Mouse (Mus musculus): ENCODE results near the gene Plcxd1.
A peak's percentile ranks its signal among the peaks of the same experiment; 100 is the strongest.
"Not testable (repeated sequence)": the region's sequence is repeated elsewhere in the genome, so short reads cannot be mapped to it uniquely, and the experiment has no call there.

Gene Plcxd1

GRCm38 (mm10) chr5:110099656-110100580 lies at the start of gene Plcxd1:
TSS of gene Plcxd1 (plus strand) at chr5:110099969.
- DNase-seq = no peak

DNA sequence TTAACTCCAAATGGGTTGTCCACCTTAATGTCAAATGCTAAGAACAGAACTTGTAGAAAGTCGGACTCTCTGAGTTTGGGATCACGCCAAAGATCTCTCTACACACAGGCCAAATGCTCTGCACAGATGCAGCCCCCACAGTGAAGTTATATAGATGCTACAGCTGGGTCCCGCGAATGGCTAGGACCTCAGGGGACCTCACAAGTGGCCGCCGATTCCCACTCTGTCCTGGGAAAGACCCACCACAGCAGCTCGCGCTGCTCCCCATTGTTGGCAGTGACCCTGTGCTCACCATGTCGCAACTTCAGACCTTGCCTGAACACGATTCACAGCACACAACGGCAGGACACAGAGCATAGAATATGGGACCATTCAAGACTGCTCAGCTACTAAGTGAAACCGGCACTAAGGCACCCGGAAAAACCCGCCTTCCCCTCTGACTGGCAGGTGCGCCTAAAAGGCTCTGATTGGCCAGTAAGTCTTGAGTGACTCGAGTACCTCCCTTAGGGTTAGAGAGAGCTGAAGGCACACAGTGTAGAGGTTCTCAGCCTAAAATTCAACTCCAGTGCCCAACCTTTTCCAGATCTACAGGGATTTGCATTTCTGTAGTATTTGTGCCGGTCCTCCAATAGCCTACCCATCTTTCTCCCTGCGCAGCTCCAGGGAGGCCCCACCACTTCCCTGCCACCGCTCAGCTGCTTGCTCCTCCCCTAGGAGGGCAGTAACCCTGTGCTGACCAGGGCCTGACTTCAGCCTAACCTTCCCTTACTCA lies 41.9 kb upstream of the Plcxd1 start:
- peak; percentile 77 for DNase-seq

GRCm38 (mm10) chr5:110072413-110072812 lies 27.4 kb upstream of the Plcxd1 start, which contains the start of gene Gm17655:
TSS of gene Gm17655 (minus strand) at chr5:110072513.
- DNase-seq = not testable (repeated sequence)

GRCm38 (mm10) chr5:110082961-110083360 lies 16.8 kb upstream of the Plcxd1 start:
- no peak for DNase-seq

- no peak for DNase-seq
Observed at GRCm38 (mm10) chr5:110086161-110086866, 13.5 kb upstream of the Plcxd1 start.

DNA sequence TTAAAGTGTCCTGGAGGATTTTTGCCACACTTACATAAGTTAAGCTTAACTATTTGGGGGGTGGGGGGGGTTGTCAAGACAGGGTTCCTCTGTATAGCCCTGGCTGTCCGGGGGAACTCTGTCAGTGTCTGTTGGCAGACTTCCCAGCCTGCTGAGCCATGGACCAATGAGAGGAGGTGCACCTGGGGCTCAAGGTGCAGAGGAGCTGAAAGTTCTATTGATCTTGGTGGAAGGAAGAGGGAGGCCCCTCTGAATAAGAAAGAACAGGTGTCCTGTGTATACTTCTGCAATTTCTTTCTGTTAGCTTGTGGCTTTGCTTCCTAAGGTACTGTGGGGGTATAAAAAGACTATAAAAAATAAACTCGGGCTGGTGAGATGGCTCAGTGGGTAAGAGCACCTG lies 8.2 kb upstream of the Plcxd1 start:
- no peak for DNase-seq

DNA sequence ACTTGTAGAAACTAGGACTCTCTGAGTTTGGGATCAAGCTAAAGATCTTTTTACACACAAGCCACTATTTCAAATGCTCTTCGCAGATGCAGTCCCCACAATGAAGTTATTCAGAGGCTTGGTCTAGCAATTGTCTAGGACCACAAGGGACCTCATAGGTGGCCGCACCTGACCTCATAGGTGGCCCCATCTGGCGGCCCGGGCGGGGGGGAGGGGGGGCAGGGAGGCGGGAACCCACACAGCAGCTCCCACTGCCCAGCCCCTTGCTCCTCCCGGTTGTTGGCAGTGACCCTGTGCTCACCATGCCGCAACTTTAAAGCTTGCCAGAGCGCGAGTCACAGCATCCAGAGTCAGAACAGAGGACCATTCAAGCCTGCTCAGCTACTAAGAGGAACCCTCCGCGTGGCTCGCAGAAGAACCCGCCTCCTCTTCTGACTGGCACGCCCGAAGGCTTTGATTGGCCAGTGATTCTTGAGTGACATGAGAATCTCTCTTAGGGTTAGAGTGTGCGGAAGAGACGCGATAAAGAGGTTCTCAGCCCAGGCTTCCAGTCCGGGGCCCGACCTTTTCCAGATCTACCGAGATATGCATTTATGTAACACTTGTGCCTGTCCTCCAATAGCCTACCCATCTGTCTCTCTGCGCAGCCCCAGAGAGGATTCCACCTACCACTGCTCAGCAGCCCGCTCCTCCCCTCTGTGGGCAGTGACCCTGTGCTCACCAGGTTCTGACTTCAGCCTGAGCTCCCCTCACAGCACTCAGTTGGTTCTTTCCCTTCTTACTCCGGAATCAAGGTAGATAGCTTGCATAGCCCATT lies 5.5 kb upstream of the Plcxd1 start, which contains the start of gene Gm35315:
Gm35315 (minus strand) TSS at position 391 of the 817 bp plus-strand sequence.
- DNase-seq = peak; percentile 83

DNA sequence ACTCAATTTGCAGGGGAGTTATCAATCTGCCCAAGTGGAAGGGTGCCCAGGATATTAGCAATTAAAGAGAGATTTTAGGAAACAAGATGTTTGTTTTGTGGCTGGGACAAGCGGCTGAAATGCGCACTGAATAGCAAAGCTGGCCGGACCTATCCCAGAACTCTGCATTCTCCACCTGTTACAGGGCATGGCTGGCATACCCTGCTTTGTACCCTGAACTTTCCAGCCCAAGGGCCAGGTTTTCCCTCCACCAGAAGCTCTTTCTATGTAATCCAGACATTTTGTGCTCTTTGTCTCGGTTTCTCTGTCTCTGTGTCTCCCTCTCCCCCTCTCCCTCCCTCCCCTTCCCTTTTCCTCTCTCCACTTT lies 4.9 kb upstream of the Plcxd1 start:
- DNase-seq = no peak

- no peak for DNase-seq
Observed at GRCm38 (mm10) chr5:110098991-110099477, 735 bp upstream of the Plcxd1 start.

DNA sequence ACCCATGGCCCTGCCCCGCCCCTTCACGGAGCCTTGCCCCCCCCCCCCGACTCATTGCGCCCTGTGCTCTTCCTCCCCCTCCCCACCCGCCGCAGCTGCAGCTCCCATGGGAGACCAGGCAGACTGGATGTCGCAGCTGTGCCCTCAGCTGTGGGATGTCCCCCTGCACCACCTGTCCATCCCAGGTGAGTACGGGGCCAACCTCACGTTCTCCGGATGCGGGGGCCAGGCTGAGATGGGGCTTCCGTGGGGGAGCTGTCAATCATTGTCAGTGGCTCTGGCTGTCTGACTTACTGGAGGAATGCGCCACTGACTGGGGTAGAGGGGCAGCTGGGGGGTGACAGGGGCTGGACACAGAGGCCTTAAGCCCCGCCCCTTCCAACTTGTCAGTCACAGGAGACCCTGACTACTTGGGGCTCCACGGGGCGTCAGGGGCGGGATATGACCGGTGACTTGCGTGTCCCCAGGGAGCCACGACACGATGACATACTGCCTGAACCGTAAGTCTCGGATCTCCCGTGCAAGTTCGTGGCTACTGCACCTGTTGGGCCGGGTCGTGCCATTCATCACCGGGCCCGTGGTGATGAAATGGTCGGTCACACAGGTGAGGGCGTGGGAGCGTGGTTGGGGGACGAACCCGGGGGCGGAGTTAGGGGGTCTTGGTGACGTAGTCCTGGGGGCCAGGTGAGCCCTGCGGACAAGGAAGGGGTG lies 1.3 kb downstream of the Plcxd1 start:
- DNase-seq = peak; percentile 55

GRCm38 (mm10) chr5:110101716-110102347 lies 2.1 kb downstream of the Plcxd1 start:
- DNase-seq = peak; percentile 74

DNA sequence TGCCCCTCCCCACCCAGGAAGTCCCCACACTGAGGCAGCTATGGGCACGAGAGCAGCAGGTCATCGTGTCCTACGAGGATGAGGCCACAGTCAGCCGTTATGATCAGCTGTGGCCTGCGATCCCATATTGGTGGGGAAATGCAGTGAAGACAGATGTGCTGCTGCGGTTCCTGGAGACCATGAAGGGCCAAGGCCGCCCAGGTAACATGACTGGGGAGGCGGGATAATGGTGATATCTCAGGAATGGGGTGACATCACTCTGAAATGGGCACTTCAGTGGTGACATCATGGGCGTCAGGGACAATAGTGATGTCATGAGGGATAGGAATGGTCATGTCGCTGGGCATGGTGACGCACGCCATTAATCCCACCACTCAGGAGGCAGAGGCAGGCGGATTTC lies 2.7 kb downstream of the Plcxd1 start:
- no peak for DNase-seq

DNA sequence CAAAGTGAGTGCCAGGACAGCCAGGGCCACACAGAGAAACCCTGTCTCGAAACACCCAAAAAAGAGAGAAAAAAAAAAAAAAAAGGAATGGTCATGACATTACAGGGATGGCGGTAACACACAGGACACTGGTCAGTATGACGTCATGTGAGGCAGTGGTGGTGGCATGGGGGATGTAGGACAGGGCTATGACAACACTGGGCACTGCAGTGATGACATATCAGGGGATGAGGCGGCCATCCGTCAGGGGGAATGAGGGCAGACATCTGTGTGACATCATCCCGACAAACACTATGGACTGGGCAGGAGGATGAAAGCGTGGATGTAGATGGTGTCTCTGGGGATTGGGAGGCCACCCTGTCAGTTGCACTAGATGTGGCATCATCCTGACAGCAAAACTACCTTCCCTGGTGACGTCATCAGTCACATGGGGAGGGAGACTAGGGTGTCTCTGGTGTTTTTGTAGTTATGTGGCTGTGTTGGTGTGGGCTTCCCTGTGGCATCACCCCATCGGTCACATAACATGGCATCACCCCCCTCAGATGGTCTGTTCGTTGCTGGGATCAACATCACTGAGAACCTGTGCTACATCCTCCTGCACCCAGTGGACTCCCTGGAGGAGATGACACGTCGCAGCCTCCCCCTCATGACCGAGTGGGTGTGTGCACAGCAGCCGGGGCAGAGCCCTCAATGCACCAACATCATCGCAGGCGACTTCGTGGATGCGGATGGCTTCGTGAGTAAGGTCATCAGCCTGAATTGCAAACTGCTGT lies 3.3 kb downstream of the Plcxd1 start:
- no peak for DNase-seq

DNA sequence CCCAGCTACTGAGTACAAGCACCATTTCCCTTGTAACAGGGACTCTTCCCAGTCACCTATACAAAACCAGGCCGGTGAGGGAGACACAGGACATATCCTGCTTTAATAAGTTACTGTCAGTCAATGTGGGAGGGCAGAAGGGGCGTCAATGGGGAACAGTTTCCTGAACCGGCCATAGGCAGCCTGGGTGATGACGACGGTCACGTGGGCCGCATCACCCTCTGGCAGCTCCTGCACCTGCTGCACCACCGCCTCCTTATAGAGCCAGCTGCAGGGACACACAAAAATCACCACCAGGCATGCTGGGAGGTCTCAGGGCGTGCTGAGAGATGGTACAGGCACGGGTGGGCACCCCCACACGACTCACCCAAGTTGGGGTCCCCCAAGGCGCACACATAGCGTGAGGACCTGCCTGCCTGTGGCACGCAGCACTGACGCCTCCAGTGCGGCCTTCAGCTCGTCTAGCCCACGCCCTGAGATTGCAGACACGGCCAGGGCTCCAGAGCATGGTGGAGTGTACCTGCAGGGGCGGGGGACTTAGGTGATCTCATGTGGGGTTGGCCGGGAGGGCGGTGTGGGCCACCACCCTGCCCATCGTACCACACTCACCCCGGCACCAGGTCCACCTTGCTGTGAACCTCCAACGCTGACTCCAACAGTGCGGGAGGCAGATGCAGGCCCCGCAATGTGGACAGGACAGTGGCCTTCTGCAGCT lies 4.3 kb downstream of the Plcxd1 start:
- DNase-seq = no peak

GRCm38 (mm10) chr5:110104616-110105380 lies 5.0 kb downstream of the Plcxd1 start:
- peak; percentile 45 for DNase-seq

DNA sequence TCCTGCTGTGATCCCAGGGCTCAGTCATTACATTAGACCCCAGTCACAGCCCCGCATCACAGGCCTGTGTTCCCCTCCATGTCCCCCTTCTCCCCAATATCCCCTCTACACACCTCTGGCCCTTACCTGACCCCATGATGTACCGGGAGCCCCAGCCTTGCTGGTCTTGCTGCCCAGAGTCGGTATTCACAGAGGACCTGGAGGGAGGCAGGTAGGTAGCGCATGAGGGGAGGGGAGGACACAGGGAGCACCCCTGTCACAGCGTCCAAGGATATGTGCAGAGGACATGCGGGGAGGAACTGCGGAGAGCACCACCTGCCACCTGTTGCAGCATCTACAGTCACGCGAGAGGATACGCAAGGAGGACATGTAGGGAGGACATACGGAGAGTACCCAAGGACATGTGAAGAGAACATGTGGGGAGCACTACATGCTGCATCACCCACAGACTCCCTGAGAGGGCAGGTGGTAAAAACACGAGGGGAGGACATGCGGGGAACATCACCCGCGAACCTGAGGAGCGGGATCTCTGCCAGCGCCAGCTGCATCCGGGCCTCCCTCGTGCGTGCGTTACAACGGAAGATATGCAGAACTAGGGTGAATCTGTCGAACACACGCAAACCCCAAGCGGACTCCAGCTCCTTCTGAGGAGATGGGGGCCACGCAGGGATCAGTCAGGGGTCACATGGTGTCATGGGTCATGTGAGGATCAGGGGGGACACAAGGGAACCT lies 6.5 kb downstream of the Plcxd1 start:
- peak; percentile 49 for DNase-seq

GRCm38 (mm10) chr5:110106901-110107564 lies 7.3 kb downstream of the Plcxd1 start:
- DNase-seq = peak; percentile 60

Measured in cerebellum, adult 11 months (tissue).